Mouse (Mus musculus) G1E (cell line): ENCODE data around the gene Celf1. TPM values are rescaled to one million over a fixed set of nuclear protein-coding genes. Genes with fewer than 3 reads are reported as not detected.
"Not testable (repeated sequence)": the region's sequence is repeated elsewhere in the genome, so short reads cannot be mapped to it uniquely, and the experiment has no call there.

Experiments used
- ATAC-seq: 2 replicates; pipeline ENCODE4 v1.8.0; 2016; ENCODE audit warnings: mild to moderate bottlenecking; ENCODE audit not compliant: insufficient number of reproducible peaks, poor library complexity, low FRiP score, severe bottlenecking; ENCODE audit errors: extremely low read depth
- DNase-seq: peaks from one replicate; pipeline ENCODE4 v3.0.0; 2012; ENCODE audit warnings: low spot score
- H3K27me3 ChIP-seq: 2 replicates; pipeline ENCODE4 v1.6.1; 2012; ENCODE audit warnings: mild to moderate bottlenecking, low read length, inconsistent platforms; ENCODE audit not compliant: insufficient read depth
- H3K36me3 ChIP-seq: replicated peaks from 2 replicates; pipeline ENCODE3; 2012; ENCODE audit warnings: mild to moderate bottlenecking, inconsistent platforms
- H3K4me1 ChIP-seq: 2 replicates; pipeline ENCODE4 v1.6.1; 2012; ENCODE audit warnings: low read depth, low read length, inconsistent platforms, mixed read lengths; ENCODE audit not compliant: insufficient read depth
- H3K4me3 ChIP-seq: 2 replicates; pipeline ENCODE4 v1.5.1; 2012; ENCODE audit warnings: low read depth, mild to moderate bottlenecking, inconsistent platforms, low read length, moderate library complexity, mixed read lengths
- H3K9me3 ChIP-seq: replicated peaks from 2 replicates; pipeline ENCODE4 v1.6.1; 2012; ENCODE audit warnings: inconsistent platforms
- CTCF ChIP-seq: IDR thresholded peaks from 2 replicates; pipeline ENCODE4 v1.5.1; 2012; ENCODE audit warnings: low read depth, low read length, inconsistent platforms, mixed read lengths
- GATA1 ChIP-seq: IDR thresholded peaks from 2 replicates; pipeline ENCODE4 v1.6.1; 2012; ENCODE audit warnings: borderline replicate concordance, low read length, inconsistent platforms, mixed read lengths
- GATA2 ChIP-seq: IDR thresholded peaks from 2 replicates; pipeline ENCODE4 v1.6.1; 2012; ENCODE audit warnings: low read depth, low read length, inconsistent platforms, borderline replicate concordance
- POLR2AphosphoS5 ChIP-seq: IDR thresholded peaks from 2 replicates; pipeline ENCODE4 v1.6.1; 2012; ENCODE audit warnings: low read depth, low read length, inconsistent platforms; ENCODE audit not compliant: insufficient replicate concordance
- TAL1 ChIP-seq: conservative IDR thresholded peaks from 2 replicates; pipeline ENCODE4 v1.6.1; 2012; ENCODE audit warnings: low read depth, low read length, inconsistent platforms, mixed read lengths
- polyA plus RNA-seq: library from polyadenylated mRNA; stranded (reverse); fragments of >175 nt; gene quantifications from 2 replicates; pipeline ENCODE4 v1.2.3, GENCODE M21; 2012
- total RNA-seq, 2 experiments: library from RNA; stranded (forward) in 1 of 2; stranded (reverse) in 1 of 2; fragments of 200-1000 nt in 1 of 2; fragments of >200 nt in 1 of 2; fragmentation: Nextera tagmentation in 1 of 2; gene quantifications; 2 replicates each; pipeline ENCODE4 v1.2.3; 2014 to 2017

The Celf1 gene
- total and polyA plus RNA-seq, 3 experiments, result 66.2 to 97.1 (median 67.0) TPM

DNA sequence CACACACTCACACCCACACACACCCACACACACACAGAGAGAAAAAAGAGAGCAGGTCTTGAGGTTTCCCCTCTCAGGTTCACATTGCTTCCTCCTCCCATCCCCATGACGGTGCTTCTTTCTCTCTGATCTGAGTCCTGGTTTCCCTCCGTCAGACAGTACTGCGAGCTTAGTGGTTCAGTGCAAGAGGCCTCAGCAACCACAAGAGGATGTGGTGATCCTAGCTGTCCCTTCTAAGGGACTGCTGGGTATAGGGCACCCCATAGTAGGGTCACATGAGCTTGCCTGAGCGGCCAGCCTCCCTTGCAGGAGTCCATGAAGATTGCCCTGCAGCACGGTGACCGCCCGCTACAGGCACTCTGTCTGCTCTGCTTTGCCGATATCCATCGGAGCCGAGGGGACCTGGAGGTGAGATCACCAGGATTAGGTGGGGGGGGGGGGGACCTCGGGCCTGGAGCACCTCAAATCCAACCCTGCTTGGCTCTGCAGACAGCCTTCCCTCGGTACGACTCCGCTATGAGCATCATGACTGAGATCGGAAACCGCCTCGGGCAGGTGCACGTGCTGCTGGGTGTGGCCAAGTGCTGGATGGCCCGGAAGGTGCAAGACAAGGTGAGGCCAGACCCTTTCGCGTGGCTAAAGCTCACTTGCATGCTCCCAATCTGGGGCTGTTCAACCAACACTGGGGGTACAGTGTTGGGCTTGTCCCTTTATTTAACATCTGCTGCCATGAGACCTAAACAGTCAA is 102.6 kb downstream of the Celf1 start:
- ATAC-seq (peak; percentile 62), DNase-seq (peak; percentile 45)
- H3K36me3 ChIP-seq, result no peaks in the 10 kb centered on the region
- peak overlapping the region; percentile 11; the same call in 1 of the 2 replicates for H3K4me3 ChIP-seq
- TF ChIP-seq GATA2, result no peak
- no peak for TF ChIP-seq GATA1
- TF ChIP-seq CTCF, result no peak
- no peak for TF ChIP-seq POLR2AphosphoS5
- no peaks in the 10 kb centered on the region for H3K9me3 ChIP-seq
- no peaks in the 10 kb centered on the region; the same call in none of the 2 replicates for H3K27me3 ChIP-seq
- H3K4me1 ChIP-seq, result peaks cover 51% of the 10 kb centered on the region

DNA sequence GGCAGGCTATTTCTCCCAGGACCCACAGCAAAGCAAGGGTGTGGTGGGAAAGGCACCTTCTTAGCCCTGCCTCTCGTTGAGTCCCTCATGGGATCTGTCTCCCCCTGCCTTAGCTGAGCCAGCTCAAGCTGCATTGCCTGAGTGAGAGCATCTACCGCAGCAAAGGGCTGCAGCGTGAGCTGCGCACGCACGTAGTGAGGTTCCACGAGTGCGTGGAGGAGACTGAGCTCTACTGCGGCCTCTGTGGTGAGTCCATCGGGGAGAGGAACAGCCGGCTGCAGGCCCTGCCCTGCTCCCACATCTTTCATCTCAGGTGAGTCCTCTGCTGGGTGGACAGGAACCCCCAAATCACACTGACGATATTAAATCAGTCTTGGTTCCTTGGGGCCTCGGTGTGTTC is 104.5 kb downstream of the Celf1 start:
- Histone ChIP-seq H3K9me3 (no peaks in the 10 kb centered on the region), H3K36me3 (no peaks in the 10 kb centered on the region), H3K4me3 (no peak overlapping the region; the same call in 1 of the 2 replicates), H3K27me3 (no peaks in the 10 kb centered on the region; the same call in none of the 2 replicates), H3K4me1 (peaks cover 65% of the 10 kb centered on the region)
- no peak for TF ChIP-seq GATA1
- no peak for TF ChIP-seq GATA2
- no peak for TF ChIP-seq POLR2AphosphoS5
- no peak for TF ChIP-seq TAL1
- TF ChIP-seq CTCF, result no peak
- ATAC-seq (no peak), DNase-seq (no peak)

DNA sequence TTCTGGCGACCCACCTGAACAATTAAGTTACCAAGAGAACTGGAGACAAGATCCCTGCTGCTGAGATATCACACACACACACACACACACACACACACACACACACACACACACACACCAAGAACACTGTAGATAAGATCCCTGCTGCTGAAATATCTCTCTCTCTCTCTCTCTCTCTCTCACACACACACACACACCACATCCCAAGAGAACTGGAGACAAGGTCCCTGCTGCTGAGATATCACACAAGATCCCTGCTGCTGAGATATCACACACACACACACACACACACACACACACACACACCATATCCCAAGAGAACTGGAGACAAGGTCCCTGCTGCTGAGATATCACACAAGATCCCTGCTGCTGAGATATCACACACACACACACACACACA is 105.6 kb downstream of the Celf1 start:
- peaks cover 72% of the 10 kb centered on the region for H3K4me1 ChIP-seq
- DNase-seq, ATAC-seq, H3K27me3 ChIP-seq, H3K4me3 ChIP-seq, H3K9me3 ChIP-seq, H3K36me3 ChIP-seq: not testable (repeated sequence)

DNA sequence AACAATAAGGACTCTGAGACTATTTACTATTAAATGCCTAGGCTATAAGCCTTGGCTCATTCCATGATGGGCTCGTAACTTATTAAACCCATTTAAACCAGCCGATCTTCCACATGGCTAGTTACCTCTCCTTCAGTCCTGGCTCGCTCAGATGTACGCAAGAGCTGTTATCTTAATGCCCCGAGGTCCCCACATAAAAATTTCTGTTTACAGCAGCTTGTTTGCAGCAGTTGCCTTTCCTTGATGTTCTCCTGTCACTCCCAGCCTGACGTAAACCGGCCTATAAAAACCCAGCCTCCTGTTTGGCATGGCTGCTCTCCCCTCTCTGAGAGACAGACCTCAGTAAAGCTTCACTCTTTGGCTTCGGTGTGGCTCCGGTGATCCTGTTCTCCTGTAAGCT is 107.2 kb downstream of the Celf1 start:
- Histone ChIP-seq H3K9me3 (no peaks in the 10 kb centered on the region), H3K27me3 (no peaks in the 10 kb centered on the region; the same call in 1 of the 2 replicates), H3K36me3 (peaks cover 9% of the 10 kb centered on the region), H3K4me1 (peaks cover 74% of the 10 kb centered on the region), H3K4me3 (no peak overlapping the region)
- no peak for ATAC-seq
- no peak for DNase-seq
- TF ChIP-seq GATA2 (no peak), TAL1 (no peak), CTCF (no peak), POLR2AphosphoS5 (no peak), GATA1 (no peak)

DNA sequence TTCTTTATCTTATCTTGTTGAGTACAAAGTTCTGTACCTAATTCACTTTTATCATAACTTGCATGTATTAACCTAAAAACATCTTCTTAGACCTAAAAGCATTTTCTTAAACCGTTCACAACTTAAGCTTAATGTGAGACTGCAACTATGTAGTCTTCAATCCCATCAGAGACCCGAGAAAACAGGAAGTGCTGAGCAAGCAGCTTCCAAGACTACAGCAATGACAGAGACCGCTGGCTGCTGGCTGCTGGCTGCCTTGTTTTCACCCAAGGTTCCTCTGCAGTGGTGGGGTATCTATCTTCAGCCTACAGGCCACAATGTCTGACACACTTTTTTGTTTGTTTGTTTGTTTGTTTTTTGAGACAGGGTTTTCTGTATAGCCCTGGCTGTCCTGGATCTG is 111.7 kb downstream of the Celf1 start:
- DNase-seq (no peak), ATAC-seq (no peak)
- Histone ChIP-seq H3K9me3 (no peaks in the 10 kb centered on the region), H3K36me3 (peaks cover 32% of the 10 kb centered on the region), H3K4me3 (no peak overlapping the region), H3K4me1 (peaks cover 61% of the 10 kb centered on the region), H3K27me3 (no peaks in the 10 kb centered on the region)
- TF ChIP-seq POLR2AphosphoS5 (no peak), GATA2 (no peak), GATA1 (no peak), TAL1 (no peak), CTCF (no peak)

DNA sequence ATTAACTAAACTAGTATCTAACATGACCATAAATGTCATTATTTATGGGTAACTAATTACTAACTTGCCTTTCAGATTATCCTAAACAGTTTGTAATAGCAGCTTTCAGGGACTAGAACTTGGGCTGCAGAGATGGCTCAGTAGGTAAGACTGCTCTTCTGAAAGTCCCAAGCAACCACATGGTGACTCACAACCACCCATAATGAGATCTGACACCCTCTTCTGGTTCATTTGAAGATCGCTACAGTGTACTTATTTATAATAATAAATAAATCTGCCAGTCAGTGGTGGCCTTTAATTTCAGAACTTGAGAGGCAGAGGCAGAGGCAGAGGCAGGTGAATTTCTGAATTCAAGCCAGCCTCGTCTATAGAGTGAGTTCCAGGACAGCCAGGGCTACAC is 112.6 kb downstream of the Celf1 start:
- no peak for ATAC-seq

More for the DNA sequence above, 112.6 kb downstream of the Celf1 start:
- H3K27me3 ChIP-seq, result no peaks in the 10 kb centered on the region
- TF ChIP-seq POLR2AphosphoS5 (no peak), GATA1 (no peak), CTCF (no peak), TAL1 (no peak), GATA2 (no peak)
- H3K9me3 ChIP-seq, result no peaks in the 10 kb centered on the region
- DNase-seq, result no peak
- H3K36me3 ChIP-seq, result peaks cover 41% of the 10 kb centered on the region
- peaks cover 59% of the 10 kb centered on the region for H3K4me1 ChIP-seq
- H3K4me3 ChIP-seq, result no peak overlapping the region
